Mouse (Mus musculus) embryonic stem cell, embryonic (primary cell): ENCODE measurements around the gene Procr.

ENCODE experiments used
- CTCF ChIA-PET, 4 experiments: fragments of 300-600 bp in 2 of 4; fragments of 350-600 bp in 2 of 4; sonication (Branson Sonifier 250); formaldehyde crosslinking; loops; one replicate each; lab custom pipeline; 2022; ENCODE audit warnings: inconsistent platforms in 2 of 4; lab: Charles Lee
- POLR2A ChIA-PET, 4 experiments: fragments of 300-600 bp in 2 of 4; fragments of 350-600 bp in 2 of 4; sonication (Branson Sonifier 250); formaldehyde crosslinking; loops; one replicate each; lab custom pipeline; 2022; ENCODE audit warnings: antibody characterized with exemption in 4 of 4, inconsistent platforms in 1 of 4; lab: Charles Lee

Gene Procr

GRCm38 (mm10) chr2:155736936-155737335 is 14.0 kb upstream of the Procr start:
- CTCF ChIA-PET: interaction anchor here in 2 of 4 experiments (1.2 to 1.6 kb wide), 2 partner anchors 41 to 74 kb away, joined by 4 to 13 read pairs; no protein-coding TSS in a partner anchor
- POLR2A ChIA-PET: interaction anchor here in 1 of 4 experiments (1.1 to 1.6 kb wide), 4 partner anchors 8 to 263 kb away, joined by 3 to 11 read pairs (median 4); partner anchors contain the start of genes Edem2 and Ncoa6

GRCm38 (mm10) chr2:155737803-155738202 is 13.1 kb upstream of the Procr start:
- CTCF ChIA-PET: interaction anchor here in 3 of 4 experiments (0.6 to 1.6 kb wide), 10 partner anchors 18 to 220 kb away, joined by 3 to 13 read pairs (median 3); partner anchors contain the start of genes Acss2 (in 1 of the 3), Ggt7 (in 1 of the 3) and Trpc4ap (in 1 of the 3)
- POLR2A ChIA-PET: interaction anchor here in 3 of 4 experiments (0.6 to 1.6 kb wide), 12 partner anchors 9 to 356 kb away, joined by 3 to 11 read pairs (median 3); partner anchors contain the start of genes Edem2 (in 2 of the 3), Ncoa6 (in 1 of the 3) and Trpc4ap (in 1 of the 3)

- ChIA-PET POLR2A (interaction anchor here in 3 of 4 experiments (0.5 to 2.9 kb wide), 23 partner anchors 9 to 1183 kb away, joined by 3 to 15 read pairs (median 4); partner anchors contain the start of genes Acss2 (in 2 of the 3), Edem2 (in 2 of the 3), Ggt7 (in 2 of the 3) and Trpc4ap (in 2 of the 3)), CTCF (interaction anchor here (0.6 to 2.6 kb wide), 17 partner anchors 13 to 229 kb away, joined by 3 to 8 read pairs (median 4); partner anchors contain the start of genes Acss2 (in 1 of the 4) and Ggt7 (in 1 of the 4))
Observed at GRCm38 (mm10) chr2:155742211-155742610, 8.7 kb upstream of the Procr start.

- ChIA-PET CTCF (interaction anchor here (0.7 to 2.6 kb wide), 12 partner anchors 10 to 227 kb away, joined by 3 to 8 read pairs (median 5); no protein-coding TSS in a partner anchor), POLR2A (interaction anchor here in 3 of 4 experiments (0.7 to 2.9 kb wide), 15 partner anchors 10 to 423 kb away, joined by 3 to 15 read pairs (median 4); partner anchors contain the start of genes Acss2 (in 2 of the 3), Edem2 (in 2 of the 3), Ggt7 (in 2 of the 3) and Trpc4ap (in 2 of the 3))
Observed at GRCm38 (mm10) chr2:155742931-155743337, 8.0 kb upstream of the Procr start.

- CTCF ChIA-PET: interaction anchor here in 2 of 4 experiments (1.2 to 2.6 kb wide), 5 partner anchors 10 to 47 kb away, joined by 4 to 8 read pairs (median 7); no protein-coding TSS in a partner anchor
- POLR2A ChIA-PET: interaction anchor here in 3 of 4 experiments (1.0 to 2.9 kb wide), 8 partner anchors 9 to 225 kb away, joined by 3 to 15 read pairs (median 8); partner anchors contain the start of genes Edem2 (in 2 of the 3), Acss2 (in 1 of the 3), Ggt7 (in 1 of the 3) and Trpc4ap (in 1 of the 3)
Observed at GRCm38 (mm10) chr2:155743351-155743750, 7.6 kb upstream of the Procr start.

GRCm38 (mm10) chr2:155745487-155745886 is 5.4 kb upstream of the Procr start:
- CTCF ChIA-PET: interaction anchor here in 3 of 4 experiments (0.6 to 1.2 kb wide), 3 partner anchors 10 to 243 kb away, joined by 3 to 4 read pairs (median 3); no protein-coding TSS in a partner anchor
- POLR2A ChIA-PET: interaction anchor here in 1 of 4 experiments (0.6 kb wide), 1 partner anchor 922 kb away, joined by 3 read pairs; no protein-coding TSS in a partner anchor

- CTCF ChIA-PET: interaction anchor here in 2 of 4 experiments (0.5 to 0.6 kb wide), 2 partner anchors 53 to 948 kb away, joined by 3 to 4 read pairs; no protein-coding TSS in a partner anchor
- POLR2A ChIA-PET: interaction anchor here in 2 of 4 experiments (0.5 to 1.0 kb wide), 2 partner anchors 35 to 118 kb away, joined by 3 read pairs; no protein-coding TSS in a partner anchor
Observed at GRCm38 (mm10) chr2:155749394-155749793, 1.5 kb upstream of the Procr start.

- ChIA-PET POLR2A (interaction anchor here in 3 of 4 experiments (0.6 to 1.6 kb wide), 7 partner anchors 18 to 374 kb away, joined by 3 to 6 read pairs (median 3); no protein-coding TSS in a partner anchor), CTCF (interaction anchor here (0.6 to 4.3 kb wide), 58 partner anchors 9 to 387 kb away, joined by 3 to 43 read pairs (median 4); partner anchors contain the start of genes Trpc4ap (in 2 of the 4), Acss2 (in 1 of the 4), Edem2 (in 1 of the 4) and Ggt7 (in 1 of the 4))
Observed at GRCm38 (mm10) chr2:155755746-155756145, 4.8 kb downstream of the Procr start.

- POLR2A ChIA-PET: interaction anchor here in 2 of 4 experiments (0.6 to 1.4 kb wide), 3 partner anchors 126 to 249 kb away, joined by 3 to 9 read pairs (median 4); partner anchors contain the start of genes Acss2 (in 1 of the 2) and Ggt7 (in 1 of the 2)
- CTCF ChIA-PET: interaction anchor here in 3 of 4 experiments (0.9 to 3.4 kb wide), 20 partner anchors 7 to 967 kb away, joined by 3 to 23 read pairs (median 4); partner anchors contain the start of genes Acss2 (in 1 of the 3), Cep250 (in 1 of the 3), Ggt7 (in 1 of the 3) and Gss (in 1 of the 3)
Observed at GRCm38 (mm10) chr2:155756855-155757566, 6.1 kb downstream of the Procr start.

GRCm38 (mm10) chr2:155764679-155765418 is 13.9 kb downstream of the Procr start:
- POLR2A ChIA-PET: interaction anchor here in 2 of 4 experiments (0.5 to 1.1 kb wide), 4 partner anchors 22 to 186 kb away, joined by 3 to 6 read pairs (median 4); no protein-coding TSS in a partner anchor
- CTCF ChIA-PET: interaction anchor here (0.5 to 2.2 kb wide), 34 partner anchors 9 to 1375 kb away, joined by 3 to 12 read pairs (median 4); partner anchors contain the start of gene Mmp24 (in 1 of the 4)

GRCm38 (mm10) chr2:155773664-155774063 is 22.7 kb downstream of the Procr start:
- ChIA-PET CTCF (no interaction called here), POLR2A (no interaction called here)

- ChIA-PET CTCF (interaction anchor here in 3 of 4 experiments (0.6 to 2.7 kb wide), 5 partner anchors 9 to 259 kb away, joined by 3 to 9 read pairs (median 3); no protein-coding TSS in a partner anchor), POLR2A (no interaction called here)
Observed at GRCm38 (mm10) chr2:155774261-155774926, 23.5 kb downstream of the Procr start.

GRCm38 (mm10) chr2:155774927-155775684 is 24.2 kb downstream of the Procr start, which contains the start of gene Mmp24:
Gene Mmp24 (plus strand): TSS chr2:155775342.
- ChIA-PET POLR2A (interaction anchor here in 1 of 4 experiments (0.9 kb wide), 1 partner anchor 43 kb away, joined by 3 read pairs; no protein-coding TSS in a partner anchor), CTCF (interaction anchor here in 3 of 4 experiments (0.5 to 2.7 kb wide), 11 partner anchors 10 to 1786 kb away, joined by 3 to 9 read pairs (median 3); partner anchors contain the start of genes Acss2 (in 1 of the 3), Ggt7 (in 1 of the 3) and Trpc4ap (in 1 of the 3))

- CTCF ChIA-PET: interaction anchor here (0.5 to 2.7 kb wide), 13 partner anchors 11 to 1786 kb away, joined by 3 to 9 read pairs (median 3); partner anchors contain the start of genes Trpc4ap (in 2 of the 4), Acss2 (in 1 of the 4) and Ggt7 (in 1 of the 4)
- POLR2A ChIA-PET: interaction anchor here in 3 of 4 experiments (0.5 to 1.9 kb wide), 9 partner anchors 9 to 405 kb away, joined by 3 to 5 read pairs (median 4); partner anchors contain the start of genes Trpc4ap (in 2 of the 3), Cpne1 (in 1 of the 3), Rbm12 (in 1 of the 3) and Rbm39 (in 1 of the 3)
Observed at GRCm38 (mm10) chr2:155775685-155776263, 24.9 kb downstream of the Procr start.
